Mouse (Mus musculus): ENCODE data around the gene Xdh. TPM values are rescaled to one million over a fixed set of nuclear protein-coding genes. Genes with fewer than 3 reads are reported as not detected.

Xdh gene
- polyA plus RNA-seq, 1 experiment from 2014 or later = 5.0 TPM

GRCm38 (mm10) chr17:73942268-73942962 lies 7.6 kb downstream of the Xdh start:
- in situ Hi-C loops (cut with MboI; ENCODE audit: low pct_unique_long_range_greater_than_20kb) = no loop called here
- POLR2A ChIA-PET = no interaction called here
- no peak for DNase-seq (ENCODE audit: low read depth, low spot score)
- H3K27me3 ChIP-seq = no peaks in the 10 kb centered on the region
- CTCF ChIA-PET = interaction anchor here (1.2 to 1.4 kb wide), 2 partner anchors 9 to 48 kb away, joined by 3 to 4 read pairs; no protein-coding TSS in a partner anchor
- no peak for TF ChIP-seq CTCF (IDR thresholded peaks at IDR 0.05)
- no peak for ATAC-seq

GRCm38 (mm10) chr17:73941816-73942215 lies 8.2 kb downstream of the Xdh start:
- DNase-seq (ENCODE audit: low read depth, low spot score) (no peak), ATAC-seq (peak; percentile 74)
- POLR2A ChIA-PET = interaction anchor here (1.0 kb wide), 1 partner anchor 17 kb away, joined by 4 read pairs; no protein-coding TSS in a partner anchor
- TF ChIP-seq CTCF (IDR thresholded peaks at IDR 0.05) = no peak
- in situ Hi-C loops (cut with MboI; ENCODE audit: low pct_unique_long_range_greater_than_20kb) = no loop called here
- CTCF ChIA-PET = interaction anchor here (1.2 to 1.4 kb wide), 2 partner anchors 8 to 49 kb away, joined by 3 to 4 read pairs; no protein-coding TSS in a partner anchor
- no peaks in the 10 kb centered on the region for H3K27me3 ChIP-seq

GRCm38 (mm10) chr17:73937073-73937472 lies 12.9 kb downstream of the Xdh start:
- in situ Hi-C loops (cut with MboI; ENCODE audit: low pct_unique_long_range_greater_than_20kb) = no loop called here
- H3K27me3 ChIP-seq = no peaks in the 10 kb centered on the region
- no peak for TF ChIP-seq CTCF (IDR thresholded peaks at IDR 0.05)
- ChIA-PET CTCF (no interaction called here), POLR2A (no interaction called here)
- DNase-seq (ENCODE audit: low read depth, low spot score) (no peak), ATAC-seq (no peak)

- POLR2A ChIA-PET = no interaction called here
- TF ChIP-seq CTCF (IDR thresholded peaks at IDR 0.05) = no peak
- H3K27me3 ChIP-seq = no peaks in the 10 kb centered on the region
- DNase-seq (ENCODE audit: low read depth, low spot score) (no peak), ATAC-seq (no peak)
- in situ Hi-C loops (cut with MboI; ENCODE audit: low pct_unique_long_range_greater_than_20kb) = no loop called here
- CTCF ChIA-PET = no interaction called here
These were observed 14.8 kb downstream of the Xdh start for GRCm38 (mm10) chr17:73935163-73935562.

- DNase-seq (ENCODE audit: low read depth, low spot score) = no peak
- ChIA-PET CTCF (interaction anchor here (1.4 kb wide), 1 partner anchor 8 kb away, joined by 4 read pairs; no protein-coding TSS in a partner anchor), POLR2A (no interaction called here)
- TF ChIP-seq CTCF (IDR thresholded peaks at IDR 0.05) = no peak
- no peak for ATAC-seq
- in situ Hi-C loops (cut with MboI; ENCODE audit: low pct_unique_long_range_greater_than_20kb) = no loop called here
- H3K27me3 ChIP-seq = no peaks in the 10 kb centered on the region
These were observed 15.7 kb downstream of the Xdh start for GRCm38 (mm10) chr17:73934281-73934680.

- H3K27me3 ChIP-seq = no peaks in the 10 kb centered on the region
- TF ChIP-seq CTCF (IDR thresholded peaks at IDR 0.05) = no peak
- CTCF ChIA-PET = interaction anchor here (1.4 kb wide), 1 partner anchor 8 kb away, joined by 4 read pairs; no protein-coding TSS in a partner anchor
- POLR2A ChIA-PET = no interaction called here
- DNase-seq (ENCODE audit: low read depth, low spot score) (no peak), ATAC-seq (no peak)
- in situ Hi-C loops (cut with MboI; ENCODE audit: low pct_unique_long_range_greater_than_20kb) = no loop called here
These were observed 16.4 kb downstream of the Xdh start for GRCm38 (mm10) chr17:73933616-73934015.

- POLR2A ChIA-PET = no interaction called here
- no peaks in the 10 kb centered on the region for H3K27me3 ChIP-seq
- CTCF ChIA-PET = no interaction called here
- in situ Hi-C loops (cut with MboI; ENCODE audit: low pct_unique_long_range_greater_than_20kb) = no loop called here
- TF ChIP-seq CTCF (IDR thresholded peaks at IDR 0.05) = no peak
- ATAC-seq (no peak), DNase-seq (ENCODE audit: low read depth, low spot score) (no peak)
These were observed 17.4 kb downstream of the Xdh start for GRCm38 (mm10) chr17:73932497-73933059.

- ChIA-PET POLR2A (no interaction called here), CTCF (no interaction called here)
- no peak for ATAC-seq
- no peaks in the 10 kb centered on the region for H3K27me3 ChIP-seq
- DNase-seq (ENCODE audit: low read depth, low spot score) = no peak
- in situ Hi-C loops (cut with MboI; ENCODE audit: low pct_unique_long_range_greater_than_20kb) = no loop called here
- TF ChIP-seq CTCF (IDR thresholded peaks at IDR 0.05) = no peak
These were observed 30.5 kb downstream of the Xdh start for GRCm38 (mm10) chr17:73919520-73919919.

- H3K27me3 ChIP-seq = no peaks in the 10 kb centered on the region
- ATAC-seq (no peak), DNase-seq (ENCODE audit: low read depth, low spot score) (no peak)
- POLR2A ChIA-PET = no interaction called here
- no peak for TF ChIP-seq CTCF (IDR thresholded peaks at IDR 0.05)
- in situ Hi-C loops (cut with MboI; ENCODE audit: low pct_unique_long_range_greater_than_20kb) = no loop called here
- CTCF ChIA-PET = no interaction called here
These were observed 31.0 kb downstream of the Xdh start for GRCm38 (mm10) chr17:73918944-73919381.

- CTCF ChIA-PET = no interaction called here
- no peak for TF ChIP-seq CTCF (IDR thresholded peaks at IDR 0.05)
- DNase-seq (ENCODE audit: low read depth, low spot score) (no peak), ATAC-seq (no peak)
- no peaks in the 10 kb centered on the region for H3K27me3 ChIP-seq
- in situ Hi-C loops (cut with MboI; ENCODE audit: low pct_unique_long_range_greater_than_20kb) = no loop called here
- POLR2A ChIA-PET = no interaction called here
These were observed 31.9 kb downstream of the Xdh start for GRCm38 (mm10) chr17:73918138-73918537.

GRCm38 (mm10) chr17:73917713-73918112 lies 32.3 kb downstream of the Xdh start:
- CTCF ChIA-PET = no interaction called here
- no peak for TF ChIP-seq CTCF (IDR thresholded peaks at IDR 0.05)
- H3K27me3 ChIP-seq = peaks cover under 1% of the 10 kb centered on the region
- in situ Hi-C loops (cut with MboI; ENCODE audit: low pct_unique_long_range_greater_than_20kb) = no loop called here
- no peak for DNase-seq (ENCODE audit: low read depth, low spot score)
- no peak for ATAC-seq
- POLR2A ChIA-PET = no interaction called here

All from Patski (cell line).